Mouse (Mus musculus): Measurements from ENCODE around the gene Spop. TPM values are rescaled to one million over a fixed set of nuclear protein-coding genes. Genes with fewer than 3 reads are reported as not detected.
A peak's percentile ranks its signal among the peaks of the same experiment; 100 is the strongest.
"Not testable (repeated sequence)": the region's sequence is repeated elsewhere in the genome, so short reads cannot be mapped to it uniquely, and the experiment has no call there.

The Spop gene
- polyA plus RNA-seq, 1 experiment: 19.6 TPM

- H3K27ac ChIP-seq (ENCODE audit: control insufficient read depth, insufficient read depth, low read depth, low read length): no peak overlapping the region
- no peaks in the 10 kb centered on the region; the same call in 1 of the 2 replicates for H3K36me3 ChIP-seq (ENCODE audit: control insufficient read depth, insufficient read depth, low read length)
- H3K4me3 ChIP-seq (ENCODE audit: control insufficient read depth, low read depth, low read length): no peak overlapping the region
- no peaks in the 10 kb centered on the region for H3K4me1 ChIP-seq (ENCODE audit: control insufficient read depth, insufficient read depth, low read length)
- no peaks in the 10 kb centered on the region for H3K27me3 ChIP-seq (ENCODE audit: control insufficient read depth, insufficient read depth, low read length)
- no peak for TF ChIP-seq POLR2A (IDR thresholded peaks at IDR 0.05; ENCODE audit: control insufficient read depth, low read depth, low read length)
Observed at GRCm38 (mm10) chr11:95494374-95494773, 80.5 kb downstream of the Spop start.

GRCm38 (mm10) chr11:95495883-95496282, 82.0 kb downstream of the Spop start:
- no peak overlapping the region for H3K4me3 ChIP-seq (ENCODE audit: control insufficient read depth, low read depth, low read length)
- TF ChIP-seq CTCF (IDR thresholded peaks at IDR 0.05; ENCODE audit: control insufficient read depth, insufficient read depth, insufficient replicate concordance, low read depth, low read length) (no peak), POLR2A (IDR thresholded peaks at IDR 0.05; ENCODE audit: control insufficient read depth, low read depth, low read length) (no peak)
- H3K36me3 ChIP-seq (ENCODE audit: control insufficient read depth, insufficient read depth, low read length): no peaks in the 10 kb centered on the region; the same call in 1 of the 2 replicates
- no peaks in the 10 kb centered on the region for H3K4me1 ChIP-seq (ENCODE audit: control insufficient read depth, insufficient read depth, low read length)
- H3K27me3 ChIP-seq (ENCODE audit: control insufficient read depth, insufficient read depth, low read length): no peaks in the 10 kb centered on the region
- no peak overlapping the region for H3K27ac ChIP-seq (ENCODE audit: control insufficient read depth, insufficient read depth, low read depth, low read length)

- TF ChIP-seq POLR2A (IDR thresholded peaks at IDR 0.05; ENCODE audit: control insufficient read depth, low read depth, low read length) (no peak), CTCF (IDR thresholded peaks at IDR 0.05; ENCODE audit: control insufficient read depth, insufficient read depth, insufficient replicate concordance, low read depth, low read length) (no peak)
- Histone ChIP-seq H3K27ac (ENCODE audit: control insufficient read depth, insufficient read depth, low read depth, low read length) (no peak overlapping the region), H3K4me1 (ENCODE audit: control insufficient read depth, insufficient read depth, low read length) (no peaks in the 10 kb centered on the region), H3K4me3 (ENCODE audit: control insufficient read depth, low read depth, low read length) (no peak overlapping the region), H3K27me3 (ENCODE audit: control insufficient read depth, insufficient read depth, low read length) (no peaks in the 10 kb centered on the region), H3K36me3 (ENCODE audit: control insufficient read depth, insufficient read depth, low read length) (no peaks in the 10 kb centered on the region; the same call in 1 of the 2 replicates)
Observed at GRCm38 (mm10) chr11:95497921-95498320, 84.0 kb downstream of the Spop start.

GRCm38 (mm10) chr11:95500412-95500811, 86.5 kb downstream of the Spop start:
- Histone ChIP-seq H3K27me3 (ENCODE audit: control insufficient read depth, insufficient read depth, low read length) (no peaks in the 10 kb centered on the region), H3K4me3 (ENCODE audit: control insufficient read depth, low read depth, low read length) (no peak overlapping the region), H3K4me1 (ENCODE audit: control insufficient read depth, insufficient read depth, low read length) (peaks cover 3% of the 10 kb centered on the region), H3K36me3 (ENCODE audit: control insufficient read depth, insufficient read depth, low read length) (no peaks in the 10 kb centered on the region; the same call in 1 of the 2 replicates), H3K27ac (ENCODE audit: control insufficient read depth, insufficient read depth, low read depth, low read length) (no peak overlapping the region)
- no peak for TF ChIP-seq CTCF (IDR thresholded peaks at IDR 0.05; ENCODE audit: control insufficient read depth, insufficient read depth, insufficient replicate concordance, low read depth, low read length)
- no peak for TF ChIP-seq POLR2A (IDR thresholded peaks at IDR 0.05; ENCODE audit: control insufficient read depth, low read depth, low read length)

- Histone ChIP-seq H3K27ac (ENCODE audit: control insufficient read depth, insufficient read depth, low read depth, low read length) (no peak overlapping the region), H3K27me3 (ENCODE audit: control insufficient read depth, insufficient read depth, low read length) (no peaks in the 10 kb centered on the region), H3K4me3 (ENCODE audit: control insufficient read depth, low read depth, low read length) (no peak overlapping the region), H3K4me1 (ENCODE audit: control insufficient read depth, insufficient read depth, low read length) (peaks cover 3% of the 10 kb centered on the region), H3K36me3 (ENCODE audit: control insufficient read depth, insufficient read depth, low read length) (no peaks in the 10 kb centered on the region; the same call in 1 of the 2 replicates)
- TF ChIP-seq CTCF (IDR thresholded peaks at IDR 0.05; ENCODE audit: control insufficient read depth, insufficient read depth, insufficient replicate concordance, low read depth, low read length): no peak
- TF ChIP-seq POLR2A (IDR thresholded peaks at IDR 0.05; ENCODE audit: control insufficient read depth, low read depth, low read length): no peak
Observed at GRCm38 (mm10) chr11:95500836-95501235, 87.0 kb downstream of the Spop start.

- not testable (repeated sequence) for H3K4me1 ChIP-seq (ENCODE audit: control insufficient read depth, insufficient read depth, low read length); H3K27me3 ChIP-seq (ENCODE audit: control insufficient read depth, insufficient read depth, low read length); H3K27ac ChIP-seq (ENCODE audit: control insufficient read depth, insufficient read depth, low read depth, low read length); H3K36me3 ChIP-seq (ENCODE audit: control insufficient read depth, insufficient read depth, low read length); H3K4me3 ChIP-seq (ENCODE audit: control insufficient read depth, low read depth, low read length)
Observed at GRCm38 (mm10) chr11:95501826-95502225, 87.9 kb downstream of the Spop start.

- no peaks in the 10 kb centered on the region for H3K27me3 ChIP-seq (ENCODE audit: control insufficient read depth, insufficient read depth, low read length)
- H3K27ac ChIP-seq (ENCODE audit: control insufficient read depth, insufficient read depth, low read depth, low read length): no peak overlapping the region; the same call in 1 of the 2 replicates
- TF ChIP-seq POLR2A (IDR thresholded peaks at IDR 0.05; ENCODE audit: control insufficient read depth, low read depth, low read length) (no peak), CTCF (IDR thresholded peaks at IDR 0.05; ENCODE audit: control insufficient read depth, insufficient read depth, insufficient replicate concordance, low read depth, low read length) (no peak)
- H3K36me3 ChIP-seq (ENCODE audit: control insufficient read depth, insufficient read depth, low read length): no peaks in the 10 kb centered on the region
- H3K4me1 ChIP-seq (ENCODE audit: control insufficient read depth, insufficient read depth, low read length): peaks cover 8% of the 10 kb centered on the region
- H3K4me3 ChIP-seq (ENCODE audit: control insufficient read depth, low read depth, low read length): no peak overlapping the region
Observed at GRCm38 (mm10) chr11:95503581-95504180, 89.8 kb downstream of the Spop start.

GRCm38 (mm10) chr11:95504271-95504731, 90.4 kb downstream of the Spop start:
- Histone ChIP-seq H3K4me1 (ENCODE audit: control insufficient read depth, insufficient read depth, low read length) (peaks cover 12% of the 10 kb centered on the region), H3K27me3 (ENCODE audit: control insufficient read depth, insufficient read depth, low read length) (no peaks in the 10 kb centered on the region), H3K27ac (ENCODE audit: control insufficient read depth, insufficient read depth, low read depth, low read length) (peak overlapping the region; percentile 22), H3K36me3 (ENCODE audit: control insufficient read depth, insufficient read depth, low read length) (no peaks in the 10 kb centered on the region), H3K4me3 (ENCODE audit: control insufficient read depth, low read depth, low read length) (no peak overlapping the region)
- TF ChIP-seq POLR2A (IDR thresholded peaks at IDR 0.05; ENCODE audit: control insufficient read depth, low read depth, low read length) (no peak), CTCF (IDR thresholded peaks at IDR 0.05; ENCODE audit: control insufficient read depth, insufficient read depth, insufficient replicate concordance, low read depth, low read length) (no peak)
